Mouse (Mus musculus): ENCODE measurements at regions not wholly inside any gene's neighbourhood (a gene's known extent, or its start where the extent isn't known, plus 50 kb on each side); places are given as distances from the start of the nearest gene placed in this dataset.
A peak's percentile ranks its signal among the peaks of the same experiment; 100 is the strongest.

- no peak for DNase-seq
- intact Hi-C loops (cut with DNase I), result no loop called here
Measured at GRCm38 (mm10) chr17:7680658-7681057, 146.4 kb downstream of the Fndc1 start.

GRCm38 (mm10) chr17:7679786-7680185 lies 147.3 kb downstream of the Fndc1 start:
- intact Hi-C loops (cut with DNase I), result no loop called here
- DNase-seq, result no peak

GRCm38 (mm10) chr17:7678898-7679297 lies 148.2 kb downstream of the Fndc1 start:
- no peak for DNase-seq
- intact Hi-C loops (cut with DNase I), result no loop called here

GRCm38 (mm10) chr17:7677796-7678195 lies 149.3 kb downstream of the Fndc1 start:
- intact Hi-C loops (cut with DNase I), result no loop called here
- no peak for DNase-seq

- DNase-seq, result no peak
- intact Hi-C loops (cut with DNase I), result no loop called here
Measured at GRCm38 (mm10) chr17:7677301-7677700, 149.8 kb downstream of the Fndc1 start.

- intact Hi-C loops (cut with DNase I), result no loop called here
- DNase-seq, result no peak
Measured at GRCm38 (mm10) chr17:7676776-7677175, 150.3 kb downstream of the Fndc1 start.

GRCm38 (mm10) chr17:7674511-7674910 lies 152.6 kb downstream of the Fndc1 start:
- DNase-seq, result no peak
- intact Hi-C loops (cut with DNase I), result no loop called here

- intact Hi-C loops (cut with DNase I), result no loop called here
- DNase-seq, result no peak
Measured at GRCm38 (mm10) chr17:7667826-7668225, 159.3 kb downstream of the Fndc1 start.

GRCm38 (mm10) chr17:7666781-7667398 lies 160.2 kb downstream of the Fndc1 start:
- peak; percentile 17 for DNase-seq
- intact Hi-C loops (cut with DNase I), result no loop called here

- intact Hi-C loops (cut with DNase I), result no loop called here
- no peak for DNase-seq
Measured at GRCm38 (mm10) chr17:7666207-7666606, 160.9 kb downstream of the Fndc1 start.

GRCm38 (mm10) chr17:7665686-7666085 lies 161.4 kb downstream of the Fndc1 start:
- intact Hi-C loops (cut with DNase I), result no loop called here
- DNase-seq, result no peak

- DNase-seq, result no peak
- intact Hi-C loops (cut with DNase I), result no loop called here
Measured at GRCm38 (mm10) chr17:7663896-7664880, 162.9 kb downstream of the Fndc1 start.

- intact Hi-C loops (cut with DNase I), result no loop called here
- DNase-seq, result no peak
Measured at GRCm38 (mm10) chr17:7656503-7656902, 170.6 kb downstream of the Fndc1 start.

- intact Hi-C loops (cut with DNase I), result no loop called here
- no peak for DNase-seq
Measured at GRCm38 (mm10) chr17:7655966-7656365, 171.1 kb downstream of the Fndc1 start.

GRCm38 (mm10) chr17:7654064-7654564 lies 173.0 kb downstream of the Fndc1 start:
- intact Hi-C loops (cut with DNase I), result no loop called here
- no peak for DNase-seq

- no peak for DNase-seq
- intact Hi-C loops (cut with DNase I), result no loop called here
Measured at GRCm38 (mm10) chr17:7652037-7652436, 175.1 kb downstream of the Fndc1 start.

- intact Hi-C loops (cut with DNase I), result no loop called here
Measured at GRCm38 (mm10) chr17:7650417-7650816, 176.7 kb downstream of the Fndc1 start.

GRCm38 (mm10) chr17:7644857-7645481 lies 182.1 kb downstream of the Fndc1 start:
- intact Hi-C loops (cut with DNase I), result no loop called here
- DNase-seq, result no peak

More at GRCm38 (mm10) chr17:7650417-7650816, 176.7 kb downstream of the Fndc1 start:
- no peak for DNase-seq

GRCm38 (mm10) chr17:7643640-7644039 lies 183.5 kb downstream of the Fndc1 start:
- intact Hi-C loops (cut with DNase I), result no loop called here
- no peak for DNase-seq

- intact Hi-C loops (cut with DNase I), result no loop called here
- DNase-seq, result peak; percentile 64
Measured at GRCm38 (mm10) chr17:7642442-7642887, 184.6 kb downstream of the Fndc1 start.

- intact Hi-C loops (cut with DNase I), result no loop called here
- no peak for DNase-seq
Measured at GRCm38 (mm10) chr17:7634291-7634664, 192.8 kb downstream of the Fndc1 start.
